Mouse (Mus musculus) heart, embryonic 12.5 days (tissue): ENCODE data around the gene Fggy. TPM values are rescaled to one million over a fixed set of nuclear protein-coding genes. Genes with fewer than 3 reads are reported as not detected.
A peak's percentile ranks its signal among the peaks of the same experiment; 100 is the strongest.

ENCODE experiments used
- ATAC-seq: fragments of 200-750 bp; cut with Nextera tagmentation; 2 replicates; pipeline ENCODE4 v1.8.0; 2017; ENCODE audit warnings: moderate TSS enrichment, moderate library complexity; ENCODE audit not compliant: insufficient number of reproducible peaks, low FRiP score
- H3K27ac ChIP-seq: fragments of 300-500 bp; sonication (generic); 2 replicates; pipeline ENCODE4 v1.5.1; 2016; ENCODE audit warnings: mild to moderate bottlenecking, moderate library complexity; ENCODE audit not compliant: poor library complexity, severe bottlenecking
- H3K27me3 ChIP-seq: fragments of 300-500 bp; sonication (generic); replicated peaks from 2 replicates; pipeline ENCODE4 v1.6.1; 2016; ENCODE audit warnings: mild to moderate bottlenecking, moderate library complexity
- H3K36me3 ChIP-seq: fragments of 300-500 bp; sonication (generic); 2 replicates; pipeline ENCODE4 v1.6.1; 2016; ENCODE audit warnings: mild to moderate bottlenecking, moderate library complexity
- H3K4me1 ChIP-seq: fragments of 300-500 bp; sonication (generic); replicated peaks from 2 replicates; pipeline ENCODE4 v1.6.1; 2016; ENCODE audit warnings: mild to moderate bottlenecking
- H3K4me2 ChIP-seq: fragments of 300-500 bp; sonication (generic); 2 replicates; pipeline ENCODE4 v1.6.1; 2016; ENCODE audit warnings: mild to moderate bottlenecking, moderate library complexity
- H3K4me3 ChIP-seq: fragments of 300-500 bp; sonication (generic); 2 replicates; pipeline ENCODE4 v1.5.1; 2016; ENCODE audit warnings: mild to moderate bottlenecking
- H3K9ac ChIP-seq: fragments of 300-500 bp; sonication (generic); 2 replicates; pipeline ENCODE4 v1.6.1; 2016; ENCODE audit warnings: mild to moderate bottlenecking, moderate library complexity
- H3K9me3 ChIP-seq: fragments of 300-500 bp; sonication (generic); replicated peaks from 2 replicates; pipeline ENCODE4 v1.6.1; 2016; ENCODE audit warnings: mild to moderate bottlenecking, moderate library complexity
- WGBS: fragments of 180-500 bp; shearing (Covaris S2); methylation state at CpG from one replicate; pipeline ENCODE4 v1.1.7; 2016; 5-methylcytosine and 5-hydroxymethylcytosine counted together
- polyA plus RNA-seq: library from polyadenylated mRNA; unstranded; fragments of >200 nt; fragmentation: Nextera tagmentation; extraction: Ambion mirVana; gene quantifications from 2 replicates; pipeline ENCODE4 v1.2.1, GENCODE M21; 2016

Fggy gene
- polyA plus RNA-seq, 1 experiment from 2014 or later, result 5.8 TPM

GRCm38 (mm10) chr4:95556663-95557332 lies 509 bp upstream of the Fggy start:
- no peaks in the 10 kb centered on the region for H3K36me3 ChIP-seq
- peak overlapping the region; percentile 66 for H3K4me2 ChIP-seq
- H3K4me1 ChIP-seq, result peaks cover 17% of the 10 kb centered on the region
- H3K4me3 ChIP-seq, result peak overlapping the region; percentile 45
- H3K9ac ChIP-seq, result peak overlapping the region; percentile 47; the same call in 1 of the 2 replicates
- H3K9me3 ChIP-seq, result no peaks in the 10 kb centered on the region
- WGBS, result 37% methylated on average over 16 of the region's 16 CpGs
- no peaks in the 10 kb centered on the region for H3K27me3 ChIP-seq
- peak; percentile 54; the same call in 1 of the 2 replicates for ATAC-seq
- H3K27ac ChIP-seq, result no peak overlapping the region; the same call in 1 of the 2 replicates

- WGBS, result 56% methylated on average over 4 of the region's 4 CpGs
- no peaks in the 10 kb centered on the region for H3K9me3 ChIP-seq
- no peak overlapping the region for H3K4me2 ChIP-seq
- no peak overlapping the region for H3K4me3 ChIP-seq
- H3K27me3 ChIP-seq, result no peaks in the 10 kb centered on the region
- peak overlapping the region; percentile 73 for H3K27ac ChIP-seq
- no peak overlapping the region for H3K9ac ChIP-seq
- ATAC-seq, result no peak
- H3K4me1 ChIP-seq, result peaks cover 17% of the 10 kb centered on the region
- H3K36me3 ChIP-seq, result no peaks in the 10 kb centered on the region
These were observed 1.1 kb downstream of the Fggy start for GRCm38 (mm10) chr4:95558271-95558888.

DNA sequence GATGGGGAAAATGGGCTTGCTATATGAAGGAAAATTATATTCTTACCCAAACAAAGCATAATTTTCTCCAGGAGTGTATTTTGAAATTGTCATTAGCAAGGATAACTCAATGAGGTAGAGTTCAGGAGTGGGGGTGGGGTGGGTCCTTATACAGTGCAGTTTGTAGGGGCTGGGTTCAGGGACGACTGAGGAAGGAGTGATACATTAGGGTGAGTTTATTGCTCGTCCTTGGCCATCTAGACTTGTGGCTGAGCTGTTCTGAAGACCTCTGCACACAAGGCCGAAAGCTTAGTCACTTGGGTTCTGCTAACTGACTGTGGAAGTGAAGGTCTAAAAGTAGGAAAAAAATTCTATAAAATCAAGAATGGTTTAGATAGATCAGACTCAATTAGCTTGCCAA lies 14.3 kb downstream of the Fggy start:
- Histone ChIP-seq H3K9ac (no peak overlapping the region), H3K9me3 (no peaks in the 10 kb centered on the region), H3K4me3 (no peak overlapping the region), H3K36me3 (no peaks in the 10 kb centered on the region), H3K4me2 (no peak overlapping the region), H3K27me3 (no peaks in the 10 kb centered on the region), H3K4me1 (no peaks in the 10 kb centered on the region), H3K27ac (no peak overlapping the region)
- WGBS, result 70% methylated on average over 3 of the region's 3 CpGs
- no peak for ATAC-seq

- no peaks in the 10 kb centered on the region for H3K27me3 ChIP-seq
- no peaks in the 10 kb centered on the region for H3K9me3 ChIP-seq
- no peaks in the 10 kb centered on the region for H3K36me3 ChIP-seq
- H3K4me2 ChIP-seq, result no peak overlapping the region
- H3K9ac ChIP-seq, result no peak overlapping the region
- no peak overlapping the region for H3K4me3 ChIP-seq
- no peak for ATAC-seq
- H3K27ac ChIP-seq, result no peak overlapping the region
- no peaks in the 10 kb centered on the region for H3K4me1 ChIP-seq
These were observed 16.4 kb downstream of the Fggy start for GRCm38 (mm10) chr4:95573704-95574103.

DNA sequence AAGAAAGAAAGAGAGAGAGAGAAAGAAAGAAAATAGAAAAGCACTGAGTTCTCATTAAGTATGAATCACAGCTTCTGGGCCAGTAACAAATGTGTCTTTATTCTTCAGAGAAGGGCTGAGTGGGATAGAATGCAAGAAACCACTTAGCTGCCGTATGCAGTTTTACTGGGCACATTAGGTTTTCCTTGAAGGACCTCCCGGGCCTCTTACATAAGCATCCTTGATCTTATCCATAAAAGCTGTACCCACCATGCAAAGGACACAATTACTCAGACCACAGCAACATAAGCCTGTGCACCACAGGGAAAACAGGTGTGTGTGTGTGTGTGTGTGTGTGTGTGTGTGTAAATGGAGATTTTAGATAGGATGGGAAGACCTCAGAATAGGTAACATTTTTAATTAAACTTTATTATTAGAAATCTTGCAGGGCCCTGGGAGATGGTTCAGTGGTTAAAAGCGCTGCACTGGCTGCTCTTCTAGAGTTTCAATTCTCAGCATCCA lies 18.2 kb downstream of the Fggy start:
- Histone ChIP-seq H3K9me3 (no peaks in the 10 kb centered on the region), H3K4me1 (no peaks in the 10 kb centered on the region), H3K27me3 (no peaks in the 10 kb centered on the region), H3K9ac (no peak overlapping the region), H3K4me2 (no peak overlapping the region), H3K4me3 (no peak overlapping the region), H3K27ac (no peak overlapping the region), H3K36me3 (no peaks in the 10 kb centered on the region)
- ATAC-seq, result no peak
- WGBS, result 84% methylated on average over 3 of the region's 3 CpGs

- Histone ChIP-seq H3K4me2 (no peak overlapping the region), H3K4me3 (no peak overlapping the region), H3K9ac (no peak overlapping the region), H3K27ac (no peak overlapping the region), H3K27me3 (no peaks in the 10 kb centered on the region), H3K4me1 (no peaks in the 10 kb centered on the region), H3K36me3 (no peaks in the 10 kb centered on the region), H3K9me3 (no peaks in the 10 kb centered on the region)
- 83% methylated on average over 5 of the region's 5 CpGs for WGBS
- ATAC-seq, result no peak
These were observed 21.9 kb downstream of the Fggy start for GRCm38 (mm10) chr4:95579183-95579582.

- Histone ChIP-seq H3K27ac (no peak overlapping the region), H3K9ac (no peak overlapping the region), H3K4me1 (no peaks in the 10 kb centered on the region), H3K36me3 (no peaks in the 10 kb centered on the region), H3K9me3 (no peaks in the 10 kb centered on the region), H3K4me3 (no peak overlapping the region), H3K4me2 (no peak overlapping the region), H3K27me3 (no peaks in the 10 kb centered on the region)
- WGBS, result 75% methylated on average over 4 of the region's 4 CpGs
- ATAC-seq, result no peak
These were observed 26.9 kb downstream of the Fggy start for GRCm38 (mm10) chr4:95584107-95584762.

GRCm38 (mm10) chr4:95586274-95587001 lies 29.1 kb downstream of the Fggy start:
- H3K4me1 ChIP-seq, result no peaks in the 10 kb centered on the region
- H3K27me3 ChIP-seq, result no peaks in the 10 kb centered on the region
- no peaks in the 10 kb centered on the region for H3K9me3 ChIP-seq
- no peak overlapping the region for H3K27ac ChIP-seq
- no peak overlapping the region for H3K9ac ChIP-seq
- no peak overlapping the region for H3K4me3 ChIP-seq
- ATAC-seq, result no peak
- H3K36me3 ChIP-seq, result no peaks in the 10 kb centered on the region
- 81% methylated on average over 4 of the region's 4 CpGs for WGBS
- no peak overlapping the region for H3K4me2 ChIP-seq

GRCm38 (mm10) chr4:95588722-95589283 lies 31.5 kb downstream of the Fggy start:
- no peaks in the 10 kb centered on the region for H3K36me3 ChIP-seq
- WGBS, result 77% methylated on average over 2 of the region's 2 CpGs
- H3K4me2 ChIP-seq, result no peak overlapping the region
- ATAC-seq, result no peak
- H3K27me3 ChIP-seq, result no peaks in the 10 kb centered on the region
- H3K9ac ChIP-seq, result no peak overlapping the region
- H3K4me3 ChIP-seq, result no peak overlapping the region
- no peak overlapping the region for H3K27ac ChIP-seq
- no peaks in the 10 kb centered on the region for H3K9me3 ChIP-seq
- H3K4me1 ChIP-seq, result no peaks in the 10 kb centered on the region

DNA sequence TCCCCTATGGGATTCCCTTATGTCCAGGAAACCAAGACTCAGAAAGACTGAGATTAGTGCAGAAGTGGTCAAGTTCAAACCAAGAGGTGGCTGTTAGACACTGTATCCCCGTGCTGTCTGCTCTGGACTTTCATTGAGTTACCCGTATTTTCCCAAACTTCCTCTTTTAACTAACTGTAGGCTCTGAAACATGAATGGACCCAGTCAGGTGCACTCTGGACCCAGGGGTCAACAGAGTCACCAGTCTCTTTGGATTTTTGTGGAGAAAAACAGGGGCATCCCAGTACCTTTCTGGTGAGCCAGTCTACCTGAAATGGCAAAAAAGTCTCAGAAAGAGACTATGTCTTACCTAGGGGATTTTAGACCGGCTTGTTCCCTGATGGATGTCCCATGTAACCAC lies 33.6 kb downstream of the Fggy start:
- Histone ChIP-seq H3K4me3 (no peak overlapping the region), H3K4me1 (no peaks in the 10 kb centered on the region), H3K4me2 (no peak overlapping the region), H3K27ac (no peak overlapping the region), H3K9ac (no peak overlapping the region), H3K36me3 (no peaks in the 10 kb centered on the region), H3K9me3 (no peaks in the 10 kb centered on the region), H3K27me3 (no peaks in the 10 kb centered on the region)
- ATAC-seq, result no peak
- 76% methylated on average over 3 of the region's 3 CpGs for whole genome bisulfite sequencing

- Histone ChIP-seq H3K27me3 (no peaks in the 10 kb centered on the region), H3K9ac (no peak overlapping the region), H3K27ac (no peak overlapping the region), H3K4me3 (no peak overlapping the region), H3K4me2 (no peak overlapping the region), H3K9me3 (no peaks in the 10 kb centered on the region), H3K4me1 (no peaks in the 10 kb centered on the region), H3K36me3 (no peaks in the 10 kb centered on the region)
- 50% methylated on average over 6 of the region's 6 CpGs for whole genome bisulfite sequencing
- ATAC-seq, result no peak
These were observed 39.9 kb downstream of the Fggy start for GRCm38 (mm10) chr4:95597208-95597607.
